Mouse (Mus musculus) lung, postnatal 0 days (tissue): Measurements from ENCODE around the gene Sdc4.

Source experiments
- CTCF ChIP-seq: IDR thresholded peaks from 2 replicates; pipeline ENCODE4 v1.5.1; 2016; ENCODE audit warnings: antibody characterized with exemption, mild to moderate bottlenecking
- EP300 ChIP-seq: IDR thresholded peaks from 2 replicates; pipeline ENCODE4 v1.6.1; 2016; ENCODE audit warnings: antibody characterized with exemption, mild to moderate bottlenecking, control low read depth

GRCm38 (mm10) chr2:164485681-164486257, 42.1 kb upstream of the Sdc4 start, which contains the start of gene Dbndd2:
- TF ChIP-seq EP300 (no peak), CTCF (no peak)
